Mouse (Mus musculus): ENCODE results near the gene Spag8.
A peak's percentile ranks its signal among the peaks of the same experiment; 100 is the strongest.

Spag8 gene

GRCm38 (mm10) chr4:43652726-43653125 is 668 bp downstream of the Spag8 start:
- no peak for DNase-seq (ENCODE audit: low spot score in 2 of 2)

GRCm38 (mm10) chr4:43649783-43650182 is 3.6 kb downstream of the Spag8 start:
- no peak for DNase-seq (ENCODE audit: low spot score in 2 of 2)

GRCm38 (mm10) chr4:43640491-43640890 is 12.9 kb downstream of the Spag8 start:
- no peak for DNase-seq (ENCODE audit: low spot score in 2 of 2)

GRCm38 (mm10) chr4:43640076-43640475 is 13.3 kb downstream of the Spag8 start:
- no peak for DNase-seq (ENCODE audit: low spot score in 2 of 2)

GRCm38 (mm10) chr4:43636751-43637150 is 16.6 kb downstream of the Spag8 start:
- DNase-seq (ENCODE audit: low spot score in 2 of 2): no peak

- DNase-seq (ENCODE audit: low spot score in 2 of 2): no peak
Observed at GRCm38 (mm10) chr4:43634621-43635374, 18.6 kb downstream of the Spag8 start.

GRCm38 (mm10) chr4:43633736-43634135 is 19.7 kb downstream of the Spag8 start:
- no peak for DNase-seq (ENCODE audit: low spot score in 2 of 2)

- no peak for DNase-seq (ENCODE audit: low spot score in 2 of 2)
Observed at GRCm38 (mm10) chr4:43633296-43633695, 20.1 kb downstream of the Spag8 start.

GRCm38 (mm10) chr4:43631956-43632920 is 21.2 kb downstream of the Spag8 start:
- DNase-seq (ENCODE audit: low spot score in 2 of 2): no peak

GRCm38 (mm10) chr4:43631046-43631955 is 22.1 kb downstream of the Spag8 start, which contains the start of gene Npr2:
TSS of gene Npr2 (plus strand) at chr4:43631935.
- DNase-seq (ENCODE audit: low spot score in 2 of 2): no peak

- DNase-seq (ENCODE audit: low spot score in 2 of 2): no peak
Observed at GRCm38 (mm10) chr4:43630671-43631045, 22.7 kb downstream of the Spag8 start.

GRCm38 (mm10) chr4:43630030-43630581 is 23.3 kb downstream of the Spag8 start:
- peak; percentile 70 to 86 for DNase-seq (ENCODE audit: low spot score in 2 of 2)

GRCm38 (mm10) chr4:43629106-43629817 is 24.1 kb downstream of the Spag8 start:
- DNase-seq (ENCODE audit: low spot score in 2 of 2): no peak

GRCm38 (mm10) chr4:43620146-43620778 is 33.1 kb downstream of the Spag8 start:
- DNase-seq (ENCODE audit: low spot score in 2 of 2): no peak

GRCm38 (mm10) chr4:43613060-43613730 is 40.2 kb downstream of the Spag8 start:
- DNase-seq (ENCODE audit: low spot score in 2 of 2): no peak

GRCm38 (mm10) chr4:43612534-43612933 is 40.9 kb downstream of the Spag8 start:
- no peak for DNase-seq (ENCODE audit: low spot score in 2 of 2)

GRCm38 (mm10) chr4:43604751-43605685 is 48.4 kb downstream of the Spag8 start:
- DNase-seq (ENCODE audit: low spot score in 2 of 2): no peak

GRCm38 (mm10) chr4:43604099-43604498 is 49.3 kb downstream of the Spag8 start:
- no peak for DNase-seq (ENCODE audit: low spot score in 2 of 2)
